ENCODE assay signal across 21 mouse cellular contexts in genomic region chr12:79558711-79559110, GRCm38 (mm10).
DNase-seq lines count a peak whose midpoint lies in the region; ATAC-seq and TF ChIP-seq lines count a peak whose summit lies in the region.
"Had no signal": no experiment of that assay in that cellular context is flagged by ENCODE, and none has a peak within 500 bp of the region (broad histone marks: within the 10 kb centered on the region; RNA-seq: fewer than 3 reads in every experiment).

No protein-coding gene starts in this region.

- H3K4me3 ChIP-seq in liver, embryonic 13.5 days (replicated peaks): no peak overlapping the region
- H3K4me3 ChIP-seq in brown adipose tissue, adult 24 weeks (ENCODE audit: insufficient read depth, low read depth, low read length): no peak overlapping the region
- H3K4me3 ChIP-seq in liver, postnatal 0 days (ENCODE audit: low read depth, low read length): no peak overlapping the region
- H3K4me3 ChIP-seq in forebrain, postnatal 0 days (ENCODE audit: low read depth, low read length): no peak overlapping the region
- H3K4me3 ChIP-seq: heart, embryonic 13.5 days; layer of hippocampus, adult 2 months; left cerebral cortex, adult 2 months; limb, embryonic 12.5 days; midbrain, embryonic 12.5 days had no signal

- no peaks in the 10 kb centered on the region for H3K27me3 ChIP-seq in liver, embryonic 13.5 days
- no peaks in the 10 kb centered on the region for H3K27me3 ChIP-seq in liver, postnatal 0 days (ENCODE audit: insufficient read depth, low read length)
- no peaks in the 10 kb centered on the region for H3K27me3 ChIP-seq in forebrain, postnatal 0 days (ENCODE audit: insufficient read depth, low read length)
- H3K27me3 ChIP-seq: heart, embryonic 13.5 days; limb, embryonic 12.5 days; midbrain, embryonic 12.5 days had no signal

- ATAC-seq in liver, embryonic 13.5 days (ENCODE audit: low read depth): no peak
- ATAC-seq in liver, postnatal 0 days: no peak; the same call in 1 of the 2 replicates
- ATAC-seq in forebrain, postnatal 0 days: no peak
- ATAC-seq: forebrain, embryonic 16.5 days had no signal

- TF ChIP-seq EP300 in liver, postnatal 0 days (IDR thresholded peaks at IDR 0.05; ENCODE audit: low read depth): no peak

- 86% methylated on average over 3 of the region's 3 CpGs for WGBS in liver, embryonic 13.5 days (ENCODE audit: insufficient replicate concordance)
- WGBS in liver, postnatal 0 days (ENCODE audit: insufficient replicate concordance): 74% methylated on average over 3 of the region's 3 CpGs
- WGBS in forebrain, postnatal 0 days: 94% methylated on average over 3 of the region's 3 CpGs

- H3K9ac ChIP-seq in liver, embryonic 13.5 days: no peak overlapping the region
- H3K9ac ChIP-seq in liver, postnatal 0 days (replicated peaks): no peak overlapping the region
- no peak overlapping the region for H3K9ac ChIP-seq in forebrain, postnatal 0 days
- H3K9ac ChIP-seq: heart, embryonic 13.5 days; limb, embryonic 12.5 days; midbrain, embryonic 12.5 days had no signal

- no peaks in the 10 kb centered on the region for H3K9me3 ChIP-seq in liver, embryonic 13.5 days (replicated peaks)
- H3K9me3 ChIP-seq in liver, postnatal 0 days (ENCODE audit: low read length): no peaks in the 10 kb centered on the region
- no peaks in the 10 kb centered on the region for H3K9me3 ChIP-seq in forebrain, postnatal 0 days (ENCODE audit: low read length)
- H3K9me3 ChIP-seq: heart, embryonic 13.5 days; limb, embryonic 12.5 days; midbrain, embryonic 12.5 days had no signal

- H3K36me3 ChIP-seq in liver, embryonic 13.5 days: no peaks in the 10 kb centered on the region
- H3K36me3 ChIP-seq in liver, postnatal 0 days (replicated peaks; ENCODE audit: insufficient read depth, low read length): no peaks in the 10 kb centered on the region
- H3K36me3 ChIP-seq in forebrain, postnatal 0 days (ENCODE audit: insufficient read depth): no peaks in the 10 kb centered on the region
- H3K36me3 ChIP-seq: heart, embryonic 13.5 days; limb, embryonic 12.5 days; midbrain, embryonic 12.5 days had no signal

- no peak for TF ChIP-seq CTCF in liver, postnatal 0 days (IDR thresholded peaks at IDR 0.05; ENCODE audit: low read depth)
- TF ChIP-seq CTCF in forebrain, postnatal 0 days (IDR thresholded peaks at IDR 0.05; ENCODE audit: low read depth): no peak

- H3K27ac ChIP-seq in liver, embryonic 13.5 days: peak overlapping the region; percentile 54; the same call in 1 of the 2 replicates
- H3K27ac ChIP-seq in brown adipose tissue, adult 24 weeks (replicated peaks; ENCODE audit: low read depth, low read length): peak overlapping the region; percentile 24
- H3K27ac ChIP-seq in liver, postnatal 0 days (ENCODE audit: low read depth): peak overlapping the region; percentile 90
- H3K27ac ChIP-seq in forebrain, postnatal 0 days (ENCODE audit: low read depth, low read length): no peak overlapping the region
- H3K27ac ChIP-seq: heart, embryonic 13.5 days; layer of hippocampus, adult 2 months; left cerebral cortex, adult 2 months; macrophage; midbrain, embryonic 12.5 days had no signal

- no peak for DNase-seq in liver, embryonic 13.5 days
- no peak for DNase-seq in liver
- DNase-seq in CD4-positive helper T cell, adult 2 months (ENCODE audit: low read depth, low spot score): peak; percentile 36
- no peak for DNase-seq in liver, postnatal 0 days
- DNase-seq in forebrain, postnatal 0 days: no peak
- DNase-seq in urinary bladder, postnatal 10 days (ENCODE audit: low spot score): no peak
- DNase-seq: adrenal gland, adult 2 months; cerebellum, adult 11 months; cerebellum, postnatal 14 days; embryo, embryonic 11 days; heart, postnatal 4 days; right cerebral cortex, postnatal 4 days; thymus, adult 18-20 months had no signal

- peaks cover 12% of the 10 kb centered on the region; the same call in 1 of the 2 replicates for H3K4me1 ChIP-seq in liver, embryonic 13.5 days (replicated peaks)
- peaks cover 4% of the 10 kb centered on the region for H3K4me1 ChIP-seq in brown adipose tissue, adult 24 weeks (ENCODE audit: control insufficient read depth, insufficient read depth, insufficient read length, low read length)
- H3K4me1 ChIP-seq in liver, postnatal 0 days (ENCODE audit: insufficient read depth): peaks cover 8% of the 10 kb centered on the region
- no peaks in the 10 kb centered on the region for H3K4me1 ChIP-seq in forebrain, postnatal 0 days (ENCODE audit: insufficient read depth)
- H3K4me1 ChIP-seq: midbrain, embryonic 12.5 days had no signal

- no peak overlapping the region for H3K4me2 ChIP-seq in liver, embryonic 13.5 days
- H3K4me2 ChIP-seq in liver, postnatal 0 days (ENCODE audit: low read depth, low read length): no peak overlapping the region
- H3K4me2 ChIP-seq in forebrain, postnatal 0 days (ENCODE audit: low read depth): no peak overlapping the region
- H3K4me2 ChIP-seq: heart, embryonic 13.5 days; limb, embryonic 12.5 days; midbrain, embryonic 12.5 days had no signal
